Mouse (Mus musculus) adrenal gland, adult 2 months (tissue): ENCODE data around the gene Fez1. TPM values are rescaled to one million over a fixed set of nuclear protein-coding genes. Genes with fewer than 3 reads are reported as not detected.

ENCODE experiments used
- DNase-seq: peaks from one replicate; pipeline ENCODE4 v3.0.0; 2021
- long read RNA-seq: library from polyadenylated mRNA; stranded (forward); transcript quantifications from one replicate; pipeline ENCODE4 v2.0.0, GENCODE M21; 2021
- polyA plus RNA-seq: library from polyadenylated mRNA; depleted of rRNA; stranded (reverse); fragments of >200 nt; gene quantifications from 2 replicates; pipeline ENCODE4 v1.2.3, GENCODE M21; 2012; rRNA removed
- total RNA-seq, 2 experiments: library from RNA; stranded (reverse); gene quantifications; 2 replicates each; pipeline ENCODE4 v1.2.3; 2021

Gene Fez1
- total RNA-seq = 1 to 10 TPM; 2.7 to 7.2 TPM
- polyA plus RNA-seq = 0.74 and 0.76 TPM in 2 replicates
- long read RNA-seq, transcript Fez1-201 (10 exons, 1,794 nt) = major isoform, 14 of 15 reads
- long read RNA-seq, partial matches to known transcripts = 1 of 15 reads
- long read RNA-seq, other reads (novel, unspliced or antisense) = 0 of 15 reads

GRCm38 (mm10) chr9:36821644-36822000 is at the start of gene Fez1:
Gene Fez1, plus strand, starts transcription at chr9:36821864.
- peak; percentile 25 for DNase-seq

- peak; percentile 52 for DNase-seq
Measured at GRCm38 (mm10) chr9:36783921-36784320, 37.7 kb upstream of the Fez1 start.

GRCm38 (mm10) chr9:36792191-36792590 is 29.5 kb upstream of the Fez1 start:
- DNase-seq = no peak

- no peak for DNase-seq
Measured at GRCm38 (mm10) chr9:36794487-36794886, 27.2 kb upstream of the Fez1 start.

GRCm38 (mm10) chr9:36795556-36795955 is 26.1 kb upstream of the Fez1 start:
- DNase-seq = peak; percentile 46

GRCm38 (mm10) chr9:36796224-36796623 is 25.4 kb upstream of the Fez1 start:
- DNase-seq = no peak

GRCm38 (mm10) chr9:36796781-36797555 is 24.7 kb upstream of the Fez1 start, which contains the start of gene Ei24:
Gene Ei24, minus strand, starts transcription at chr9:36797393.
- DNase-seq = peak; percentile 98

- DNase-seq = no peak
Measured at GRCm38 (mm10) chr9:36801961-36802360, 19.7 kb upstream of the Fez1 start.

- DNase-seq = no peak
Measured at GRCm38 (mm10) chr9:36802951-36803350, 18.7 kb upstream of the Fez1 start.

- DNase-seq = no peak
Measured at GRCm38 (mm10) chr9:36803386-36803785, 18.3 kb upstream of the Fez1 start.

- no peak for DNase-seq
Measured at GRCm38 (mm10) chr9:36803926-36804325, 17.7 kb upstream of the Fez1 start.

GRCm38 (mm10) chr9:36805256-36805975 is 16.2 kb upstream of the Fez1 start:
- DNase-seq = no peak

GRCm38 (mm10) chr9:36808126-36808785 is 13.4 kb upstream of the Fez1 start:
- DNase-seq = no peak

- DNase-seq = no peak
Measured at GRCm38 (mm10) chr9:36814486-36814885, 7.2 kb upstream of the Fez1 start.

GRCm38 (mm10) chr9:36818905-36819304 is 2.8 kb upstream of the Fez1 start:
- DNase-seq = no peak

- no peak for DNase-seq
Measured at GRCm38 (mm10) chr9:36820969-36821643, 558 bp upstream of the Fez1 start.

GRCm38 (mm10) chr9:36822024-36822423 is 360 bp downstream of the Fez1 start:
- DNase-seq = no peak

GRCm38 (mm10) chr9:36826612-36827363 is 5.1 kb downstream of the Fez1 start:
- DNase-seq = no peak

- no peak for DNase-seq
Measured at GRCm38 (mm10) chr9:36831401-36831800, 9.7 kb downstream of the Fez1 start.

- DNase-seq = peak; percentile 83
Measured at GRCm38 (mm10) chr9:36832529-36832928, 10.9 kb downstream of the Fez1 start.
